Mouse (Mus musculus) testis, adult 2 months (tissue): Measurements from ENCODE around the gene Tm7sf2. TPM values are rescaled to one million over a fixed set of nuclear protein-coding genes. Genes with fewer than 3 reads are reported as not detected.

ENCODE experiments used
- H3K27ac ChIP-seq: fragments of 200-500 bp; 2 replicates; pipeline ENCODE4 v1.5.1; 2012; ENCODE audit warnings: low read depth, low read length; ENCODE audit not compliant: control insufficient read depth, insufficient read depth
- H3K27me3 ChIP-seq: fragments of 200-500 bp; 2 replicates; pipeline ENCODE4 v1.6.1; 2012; ENCODE audit warnings: mild to moderate bottlenecking, low read length, moderate library complexity; ENCODE audit not compliant: control insufficient read depth, insufficient read depth
- H3K36me3 ChIP-seq: fragments of 200-500 bp; 2 replicates; pipeline ENCODE4 v1.6.1; 2012; ENCODE audit warnings: mild to moderate bottlenecking, low read length; ENCODE audit not compliant: control insufficient read depth, insufficient read depth
- H3K4me1 ChIP-seq: fragments of 200-500 bp; 2 replicates; pipeline ENCODE4 v1.6.1; 2012; ENCODE audit warnings: low read length; ENCODE audit not compliant: control insufficient read depth, insufficient read depth
- H3K4me3 ChIP-seq: fragments of 200-500 bp; 2 replicates; pipeline ENCODE4 v1.5.1; 2012; ENCODE audit warnings: low read depth, mild to moderate bottlenecking, low read length, moderate library complexity, mixed read lengths; ENCODE audit not compliant: control insufficient read depth
- CTCF ChIP-seq: fragments of 200-500 bp; IDR thresholded peaks from 2 replicates; pipeline ENCODE4 v1.5.1; 2012; ENCODE audit warnings: low read depth, mild to moderate bottlenecking, inconsistent platforms, low read length, moderate library complexity; ENCODE audit not compliant: control insufficient read depth, insufficient read depth, insufficient replicate concordance
- POLR2A ChIP-seq: fragments of 200-500 bp; IDR thresholded peaks from 2 replicates; pipeline ENCODE4 v1.6.1; 2012; ENCODE audit warnings: low read depth, mild to moderate bottlenecking, inconsistent platforms, low read length, moderate library complexity; ENCODE audit not compliant: control insufficient read depth
- polyA plus RNA-seq: library from polyadenylated mRNA; depleted of rRNA; stranded (reverse); fragments of >200 nt; gene quantifications from 2 replicates; pipeline ENCODE4 v1.2.3, GENCODE M21; 2012

Gene Tm7sf2
- polyA plus RNA-seq, 1 experiment: 26.5 TPM

DNA sequence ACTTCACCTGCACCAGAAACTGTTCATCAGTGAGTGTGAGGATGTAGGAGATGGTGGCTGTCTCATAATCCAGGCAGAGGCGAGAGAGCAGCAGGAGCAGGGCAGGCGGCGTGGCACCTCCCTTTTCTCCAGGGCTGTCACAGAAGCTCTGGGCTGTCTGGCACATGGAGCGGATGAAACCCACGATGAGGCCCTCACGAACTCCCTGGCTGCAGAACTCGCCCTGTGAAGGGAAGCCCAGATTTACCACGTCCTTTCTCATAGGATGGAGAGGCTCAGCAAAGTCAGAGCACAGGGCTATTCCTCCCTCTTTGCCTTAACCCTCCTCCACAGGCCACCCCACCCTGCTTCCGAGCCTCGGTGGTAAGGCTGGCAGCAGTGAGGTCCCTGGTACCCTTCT, 1.7 kb upstream of the Tm7sf2 start:
- no peak for TF ChIP-seq POLR2A
- no peak for TF ChIP-seq CTCF
- Histone ChIP-seq H3K4me3 (no peak overlapping the region), H3K27me3 (no peaks in the 10 kb centered on the region), H3K27ac (no peak overlapping the region), H3K36me3 (no peaks in the 10 kb centered on the region; the same call in 1 of the 2 replicates), H3K4me1 (peaks cover 19% of the 10 kb centered on the region)

DNA sequence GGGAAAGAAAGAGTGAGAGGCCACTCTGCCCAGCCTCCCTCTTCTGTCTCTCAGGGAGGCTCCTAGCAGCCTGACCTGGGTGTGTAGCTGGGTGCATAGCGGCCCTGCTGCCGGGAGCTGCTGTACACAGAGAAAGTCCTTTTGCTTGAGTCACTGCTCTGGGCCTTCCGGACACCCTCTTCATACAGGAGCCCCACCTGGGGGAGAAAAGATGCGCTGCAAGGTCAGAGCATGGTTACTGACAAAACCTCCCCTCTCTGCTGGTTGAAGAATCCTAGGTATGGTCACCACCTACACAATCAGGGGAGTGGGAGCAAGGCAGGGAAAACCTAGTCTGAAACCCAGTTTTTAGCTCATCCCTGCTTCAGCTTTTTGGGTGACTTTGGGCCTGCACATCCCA, 778 bp upstream of the Tm7sf2 start:
- Histone ChIP-seq H3K27ac (no peak overlapping the region), H3K36me3 (no peaks in the 10 kb centered on the region), H3K4me1 (peaks cover 19% of the 10 kb centered on the region), H3K27me3 (no peaks in the 10 kb centered on the region), H3K4me3 (no peak overlapping the region)
- no peak for TF ChIP-seq POLR2A
- no peak for TF ChIP-seq CTCF

DNA sequence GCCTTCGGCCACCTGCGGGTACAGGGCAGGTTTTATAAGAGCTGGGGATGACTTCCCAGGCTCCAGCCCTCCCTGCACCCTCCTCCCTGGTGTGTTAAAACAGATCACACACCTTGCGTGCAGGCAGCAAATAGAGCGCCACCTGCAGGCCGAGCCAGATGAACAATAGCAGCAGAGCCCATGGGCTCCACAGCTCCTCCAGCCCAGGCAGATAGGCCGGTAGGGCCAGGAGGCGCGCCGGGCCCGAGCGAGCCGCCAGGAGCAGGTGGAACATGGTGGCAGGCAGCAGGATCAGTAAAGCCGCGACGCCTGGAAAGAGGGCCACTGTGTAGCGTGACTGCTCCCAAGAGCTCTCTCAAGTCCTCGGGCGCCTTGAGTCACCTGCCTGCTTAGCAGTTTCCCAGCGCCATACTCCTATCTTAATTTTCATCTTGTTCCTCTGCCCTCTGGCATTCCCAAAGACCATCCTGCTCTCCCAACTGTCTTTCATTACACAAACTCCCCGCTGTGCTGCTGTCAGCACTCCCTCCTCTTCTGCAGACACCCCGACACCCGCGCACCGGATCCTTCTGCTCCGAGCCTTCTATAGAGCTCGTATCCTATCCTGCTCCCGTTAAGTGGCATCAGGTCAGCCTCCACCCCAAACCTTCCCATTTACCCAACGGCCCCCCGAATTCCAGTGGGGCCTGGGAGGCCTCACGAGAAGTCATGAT, 1.0 kb downstream of the Tm7sf2 start:
- H3K4me1 ChIP-seq: peaks cover 22% of the 10 kb centered on the region
- no peak overlapping the region for H3K27ac ChIP-seq
- H3K27me3 ChIP-seq: no peaks in the 10 kb centered on the region
- 0 out of 2 replicates have a peak, but pooled peaks have one; percentile 12 for TF ChIP-seq POLR2A
- TF ChIP-seq CTCF: peak; percentile 81
- H3K36me3 ChIP-seq: no peaks in the 10 kb centered on the region
- peak overlapping the region; percentile 10 for H3K4me3 ChIP-seq

DNA sequence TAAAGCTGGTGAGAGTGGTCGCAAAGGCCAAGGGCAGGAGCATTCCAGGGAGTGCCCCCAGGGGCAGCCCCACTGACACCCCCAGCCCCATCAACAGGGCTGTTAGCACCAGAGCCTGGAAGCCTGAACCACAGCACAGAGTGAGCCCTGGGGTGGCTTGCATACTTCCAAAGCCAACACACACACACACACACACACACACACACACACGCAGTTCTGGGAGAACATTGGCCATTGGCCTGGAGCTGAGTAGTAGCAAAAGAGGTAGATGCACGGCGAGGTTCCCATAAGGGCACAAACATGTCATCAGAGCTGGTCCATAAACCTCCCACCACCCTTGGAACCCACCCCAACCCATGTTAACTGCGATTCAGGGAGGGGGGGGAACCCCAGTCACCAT, 1.6 kb downstream of the Tm7sf2 start:
- Histone ChIP-seq H3K27ac (no peak overlapping the region), H3K4me1 (peaks cover 23% of the 10 kb centered on the region), H3K4me3 (no peak overlapping the region), H3K36me3 (no peaks in the 10 kb centered on the region), H3K27me3 (no peaks in the 10 kb centered on the region)
- TF ChIP-seq CTCF (no peak), POLR2A (no peak)

DNA sequence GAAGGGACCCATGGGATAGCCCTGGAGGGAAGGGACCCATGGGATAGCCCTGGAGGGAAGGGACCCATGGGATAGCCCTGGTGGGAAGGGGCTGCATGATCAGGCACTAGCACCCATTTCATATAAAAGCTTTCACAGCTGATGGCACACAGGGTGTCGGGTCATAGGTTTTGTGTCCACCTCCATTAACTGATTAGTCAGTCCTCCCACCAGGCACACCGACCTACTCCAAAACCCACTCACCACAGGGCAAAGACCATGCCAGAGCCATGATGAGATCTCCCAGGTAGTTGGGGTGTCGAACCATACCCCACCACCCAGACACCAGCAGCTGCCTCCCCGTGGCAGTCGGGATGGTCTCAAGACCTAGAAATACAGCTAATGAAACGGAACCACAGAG, 5.1 kb downstream of the Tm7sf2 start:
- Histone ChIP-seq H3K27ac (no peak overlapping the region), H3K27me3 (no peaks in the 10 kb centered on the region), H3K4me1 (peaks cover 24% of the 10 kb centered on the region), H3K36me3 (no peaks in the 10 kb centered on the region), H3K4me3 (peak overlapping the region; percentile 94)
- TF ChIP-seq CTCF (no peak), POLR2A (no peak)

DNA sequence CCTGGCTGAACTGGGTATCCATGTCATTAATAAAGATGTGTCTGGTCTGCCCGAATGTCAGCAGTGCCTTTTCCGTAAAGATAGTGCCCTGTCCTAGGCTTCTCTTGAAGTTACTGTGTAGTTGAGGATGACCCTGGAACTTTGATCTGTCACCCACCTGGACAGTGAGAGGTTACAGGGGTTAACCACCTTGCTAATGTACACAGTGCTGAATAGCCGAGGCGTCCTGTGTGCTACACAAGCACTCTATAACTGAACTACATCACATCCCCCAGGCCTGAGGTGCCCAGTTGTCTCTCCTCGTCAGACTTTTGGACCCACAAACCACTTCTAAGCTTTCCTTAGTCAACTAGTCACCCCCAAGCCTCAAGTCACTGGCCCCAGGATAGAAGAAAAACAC, 5.8 kb downstream of the Tm7sf2 start:
- no peaks in the 10 kb centered on the region for H3K27me3 ChIP-seq
- no peaks in the 10 kb centered on the region for H3K36me3 ChIP-seq
- H3K27ac ChIP-seq: peak overlapping the region; percentile 95
- peaks cover 18% of the 10 kb centered on the region for H3K4me1 ChIP-seq
- peak overlapping the region; percentile 94 for H3K4me3 ChIP-seq
- no peak; the same call in 1 of the 2 replicates for TF ChIP-seq POLR2A
- no peak for TF ChIP-seq CTCF

DNA sequence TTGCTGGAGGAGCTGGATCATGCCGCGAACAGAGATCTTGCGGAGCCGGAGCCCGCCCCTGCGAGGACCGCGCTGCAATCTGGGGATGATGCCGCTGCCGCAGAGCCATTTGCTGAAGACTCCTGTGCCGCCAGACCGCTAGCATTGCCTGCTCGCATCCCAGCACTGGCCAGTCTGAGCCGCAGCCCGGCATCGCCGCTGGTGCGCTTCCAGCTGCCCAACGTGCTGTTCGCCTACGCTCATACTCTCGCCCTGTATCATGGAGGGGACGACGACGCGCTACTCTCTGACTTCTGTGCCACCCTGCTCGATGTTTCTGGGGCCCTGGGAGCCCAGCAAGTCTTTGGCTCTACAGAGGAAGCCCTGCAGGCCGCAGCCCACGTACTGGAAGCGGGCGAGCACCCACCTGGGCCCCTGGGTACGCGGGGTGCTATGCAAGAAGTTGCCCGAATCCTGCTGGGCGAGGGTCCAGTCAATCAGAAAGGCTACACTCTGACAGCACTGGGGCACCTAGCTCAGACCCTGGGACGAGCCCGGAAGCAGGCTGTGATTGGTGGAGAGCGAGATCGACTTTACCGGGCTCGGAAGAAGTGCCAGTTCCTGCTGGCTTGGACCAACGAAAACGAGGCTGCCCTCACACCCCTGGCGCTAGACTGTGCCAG, 6.4 kb downstream of the Tm7sf2 start:
- Histone ChIP-seq H3K4me1 (peaks cover 15% of the 10 kb centered on the region), H3K27ac (peak overlapping the region; percentile 95), H3K36me3 (no peaks in the 10 kb centered on the region), H3K4me3 (peak overlapping the region; percentile 94), H3K27me3 (no peaks in the 10 kb centered on the region)
- TF ChIP-seq POLR2A (no peak), CTCF (no peak)

DNA sequence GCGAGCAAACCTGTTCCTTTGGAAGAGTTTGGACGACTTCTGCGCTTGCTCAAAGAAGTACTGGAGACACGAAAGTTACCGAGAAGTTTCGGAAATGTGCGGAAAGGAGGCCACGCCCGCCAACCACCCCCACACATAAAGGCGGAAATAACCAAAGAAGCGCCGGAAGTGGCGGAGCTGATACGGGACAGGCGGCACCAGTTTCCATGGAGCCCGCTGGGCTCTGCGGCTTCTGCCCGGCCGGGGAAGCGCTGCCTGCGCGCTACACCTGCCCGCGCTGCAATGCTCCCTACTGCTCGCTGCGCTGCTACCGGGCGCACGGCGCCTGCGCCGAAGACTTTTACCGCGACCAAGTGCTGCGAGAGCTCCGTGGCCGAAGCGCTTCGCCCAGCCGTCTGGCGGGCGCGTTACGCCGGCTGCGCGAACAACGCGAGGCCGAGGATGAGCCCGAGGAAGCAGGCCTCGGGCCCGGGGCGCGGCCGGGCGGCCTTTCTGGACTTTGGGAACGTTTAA, 7.1 kb downstream of the Tm7sf2 start, which contains the start of gene Znhit2:
TSS of gene Znhit2 (plus strand) at position 172 of the 513 bp plus-strand sequence.
- TF ChIP-seq POLR2A (peak; percentile 84), CTCF (no peak)
- H3K4me1 ChIP-seq: peaks cover 9% of the 10 kb centered on the region
- peak within 1 kb of the TSS; percentile 94 for H3K4me3 ChIP-seq
- no peaks in the 10 kb centered on the region for H3K27me3 ChIP-seq
- H3K36me3 ChIP-seq: no peaks in the 10 kb centered on the region
- H3K27ac ChIP-seq: peak within 1 kb of the TSS; percentile 95
